Mouse (Mus musculus) forebrain, embryonic 16.5 days (tissue): ENCODE data around the gene Cux2. TPM values are rescaled to one million over a fixed set of nuclear protein-coding genes. Genes with fewer than 3 reads are reported as not detected.

Experiments used
- ATAC-seq: fragments of 200-750 bp; cut with Nextera tagmentation; 2 replicates; pipeline ENCODE4 v1.8.0; 2017; ENCODE audit warnings: mild to moderate bottlenecking, moderate library complexity
- H3K27ac ChIP-seq: fragments of 300-500 bp; sonication (generic); 2 replicates; pipeline ENCODE4 v1.5.1; 2014; ENCODE audit warnings: low read length, control low read depth
- H3K27me3 ChIP-seq: fragments of 300-500 bp; sonication (generic); replicated peaks from 2 replicates; pipeline ENCODE4 v1.6.1; 2014; ENCODE audit warnings: low read length; ENCODE audit not compliant: control insufficient read depth, insufficient read depth
- H3K36me3 ChIP-seq: fragments of 300-500 bp; sonication (generic); 2 replicates; pipeline ENCODE4 v1.6.1; 2014; ENCODE audit not compliant: control insufficient read depth, insufficient read depth
- H3K4me1 ChIP-seq: fragments of 300-500 bp; sonication (generic); replicated peaks from 2 replicates; pipeline ENCODE4 v1.6.1; 2014; ENCODE audit warnings: low read length; ENCODE audit not compliant: control insufficient read depth, insufficient read depth
- H3K4me2 ChIP-seq: fragments of 300-500 bp; sonication (generic); 2 replicates; pipeline ENCODE4 v1.6.1; 2014; ENCODE audit warnings: mild to moderate bottlenecking, low read length, control low read depth
- H3K4me3 ChIP-seq: fragments of 300-500 bp; sonication (generic); replicated peaks from 2 replicates; pipeline ENCODE4 v1.5.1; 2014; ENCODE audit warnings: mild to moderate bottlenecking, low read length, control low read depth
- H3K9ac ChIP-seq: fragments of 300-500 bp; sonication (generic); replicated peaks from 2 replicates; pipeline ENCODE4 v1.6.1; 2014; ENCODE audit warnings: low read depth, low read length, control low read depth
- H3K9me3 ChIP-seq: fragments of 300-500 bp; sonication (generic); 2 replicates; pipeline ENCODE4 v1.6.1; 2016; ENCODE audit warnings: low read length; ENCODE audit not compliant: control insufficient read depth
- WGBS: fragments of 180-500 bp; shearing (Covaris S2); extraction: QIAGEN DNeasy Blood & Tissue Kit; methylation state at CpG from one replicate; pipeline ENCODE4 v1.1.7; 2014; 5-methylcytosine and 5-hydroxymethylcytosine counted together
- polyA plus RNA-seq: library from polyadenylated mRNA; unstranded; fragments of >200 nt; fragmentation: Nextera tagmentation; extraction: Ambion mirVana; gene quantifications from 2 replicates; pipeline ENCODE4 v1.2.1, GENCODE M21; 2015

The Cux2 gene
- polyA plus RNA-seq, 1 experiment from 2014 or later, result 32.0 TPM

DNA sequence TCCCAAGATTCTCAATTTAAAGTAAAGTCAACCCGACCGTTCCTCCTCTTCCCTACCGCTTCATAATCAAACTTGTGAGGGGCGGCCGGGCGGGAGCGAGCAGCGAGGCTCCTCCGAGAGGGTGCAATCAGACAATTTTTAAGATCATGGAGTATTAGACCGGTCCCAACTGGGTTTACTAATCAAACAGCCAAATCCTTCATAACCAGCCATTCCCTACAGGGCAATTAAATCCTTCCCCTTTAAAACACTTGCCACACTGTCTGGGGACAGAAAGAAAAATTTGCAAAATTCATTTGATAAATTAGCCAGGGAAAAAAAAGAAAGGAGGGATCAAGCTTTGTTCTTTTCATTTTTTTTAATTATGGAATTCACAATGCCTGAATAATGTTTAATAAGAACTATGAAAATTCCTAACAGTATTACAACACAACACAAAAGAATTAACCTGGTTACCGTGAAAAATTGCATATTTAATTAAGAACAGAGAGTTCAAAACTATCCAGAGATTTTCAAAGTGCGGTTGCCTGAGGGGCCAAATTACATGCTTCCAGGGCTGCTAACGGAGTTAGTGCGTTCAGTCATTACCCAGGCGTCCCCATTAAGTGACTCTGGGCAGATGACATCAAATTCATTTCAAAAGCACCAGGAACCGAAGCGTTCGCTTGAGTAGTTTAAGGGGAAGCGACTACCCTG, 17.3 kb downstream of the Cux2 start:
- Histone ChIP-seq H3K4me2 (no peak overlapping the region; the same call in 1 of the 2 replicates), H3K4me3 (no peak overlapping the region), H3K9me3 (peaks cover 4% of the 10 kb centered on the region; the same call in 1 of the 2 replicates), H3K4me1 (peaks cover 13% of the 10 kb centered on the region), H3K27ac (peak overlapping the region; percentile 33; the same call in 1 of the 2 replicates), H3K9ac (no peak overlapping the region), H3K36me3 (peaks cover 14% of the 10 kb centered on the region), H3K27me3 (no peaks in the 10 kb centered on the region)
- WGBS, result 25% methylated on average over 19 of the region's 19 CpGs
- ATAC-seq, result peak; percentile 64

DNA sequence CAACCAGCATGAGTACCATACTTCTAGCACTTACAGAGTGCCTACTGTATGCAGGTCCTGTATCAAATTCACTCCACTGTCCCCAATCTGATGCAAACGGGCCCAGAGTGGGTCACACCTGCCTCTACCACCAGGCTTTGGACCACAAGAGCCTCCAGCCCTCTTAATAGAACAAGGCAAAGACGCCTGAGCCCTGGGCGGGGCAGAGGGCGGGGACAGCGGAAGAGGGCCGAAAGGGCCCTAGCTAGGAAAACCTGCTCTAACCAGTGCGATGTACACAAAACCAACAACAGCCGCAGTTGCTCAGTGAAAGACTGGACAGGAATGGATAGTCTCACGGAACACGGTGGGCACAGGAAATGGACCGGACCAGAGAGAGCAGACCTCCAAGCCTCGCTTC, 18.8 kb downstream of the Cux2 start:
- Histone ChIP-seq H3K9me3 (peaks cover under 1% of the 10 kb centered on the region; the same call in 1 of the 2 replicates), H3K27ac (no peak overlapping the region), H3K4me1 (peaks cover 13% of the 10 kb centered on the region), H3K4me2 (no peak overlapping the region), H3K36me3 (peaks cover under 1% of the 10 kb centered on the region; the same call in 1 of the 2 replicates), H3K4me3 (no peak overlapping the region), H3K27me3 (no peaks in the 10 kb centered on the region), H3K9ac (no peak overlapping the region)
- no peak for ATAC-seq
- 68% methylated on average over 12 of the region's 12 CpGs for WGBS

- H3K4me2 ChIP-seq, result no peak overlapping the region
- H3K4me1 ChIP-seq, result peaks cover 13% of the 10 kb centered on the region
- no peaks in the 10 kb centered on the region for H3K27me3 ChIP-seq
- no peak overlapping the region for H3K27ac ChIP-seq
- no peak overlapping the region for H3K4me3 ChIP-seq
- no peaks in the 10 kb centered on the region for H3K36me3 ChIP-seq
- H3K9me3 ChIP-seq, result no peaks in the 10 kb centered on the region
- ATAC-seq, result no peak
- 73% methylated on average over 9 of the region's 11 CpGs for WGBS
- no peak overlapping the region for H3K9ac ChIP-seq
Measured at GRCm38 (mm10) chr5:122030640-122031039, 19.3 kb downstream of the Cux2 start.

DNA sequence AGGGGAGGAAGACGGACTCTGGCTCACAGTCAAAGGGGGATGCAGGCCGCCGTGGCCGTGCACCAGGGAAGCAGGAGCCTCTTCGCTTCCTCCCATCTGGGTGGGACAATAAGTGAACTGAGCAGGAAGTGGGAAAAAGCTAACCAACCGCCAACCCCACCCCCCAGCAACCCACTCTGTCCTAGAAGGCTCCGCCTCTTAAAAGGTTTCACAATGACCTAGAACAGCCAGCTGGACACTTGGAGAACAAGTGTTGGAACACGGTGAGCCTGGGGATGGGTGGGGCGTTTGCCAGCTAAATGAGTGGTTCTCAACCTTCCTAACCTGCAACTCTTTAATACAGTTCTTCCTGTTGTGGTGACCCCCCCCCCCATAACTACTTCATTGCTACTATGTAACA, 23.1 kb downstream of the Cux2 start:
- no peak overlapping the region for H3K9ac ChIP-seq
- no peak overlapping the region for H3K27ac ChIP-seq
- H3K27me3 ChIP-seq, result no peaks in the 10 kb centered on the region
- no peak for ATAC-seq
- no peaks in the 10 kb centered on the region for H3K36me3 ChIP-seq
- 75% methylated on average over 9 of the region's 9 CpGs for WGBS
- peaks cover 7% of the 10 kb centered on the region; the same call in 1 of the 2 replicates for H3K9me3 ChIP-seq
- no peak overlapping the region for H3K4me2 ChIP-seq
- no peak overlapping the region for H3K4me3 ChIP-seq
- peaks cover under 1% of the 10 kb centered on the region; the same call in 1 of the 2 replicates for H3K4me1 ChIP-seq

- Histone ChIP-seq H3K27ac (no peak overlapping the region), H3K9ac (no peak overlapping the region), H3K4me3 (no peak overlapping the region), H3K4me1 (no peaks in the 10 kb centered on the region), H3K9me3 (peaks cover 7% of the 10 kb centered on the region; the same call in 1 of the 2 replicates), H3K36me3 (no peaks in the 10 kb centered on the region), H3K27me3 (no peaks in the 10 kb centered on the region), H3K4me2 (no peak overlapping the region)
- ATAC-seq, result no peak
- 79% methylated on average over 7 of the region's 7 CpGs for WGBS
Measured at GRCm38 (mm10) chr5:122026284-122026683, 23.6 kb downstream of the Cux2 start.

DNA sequence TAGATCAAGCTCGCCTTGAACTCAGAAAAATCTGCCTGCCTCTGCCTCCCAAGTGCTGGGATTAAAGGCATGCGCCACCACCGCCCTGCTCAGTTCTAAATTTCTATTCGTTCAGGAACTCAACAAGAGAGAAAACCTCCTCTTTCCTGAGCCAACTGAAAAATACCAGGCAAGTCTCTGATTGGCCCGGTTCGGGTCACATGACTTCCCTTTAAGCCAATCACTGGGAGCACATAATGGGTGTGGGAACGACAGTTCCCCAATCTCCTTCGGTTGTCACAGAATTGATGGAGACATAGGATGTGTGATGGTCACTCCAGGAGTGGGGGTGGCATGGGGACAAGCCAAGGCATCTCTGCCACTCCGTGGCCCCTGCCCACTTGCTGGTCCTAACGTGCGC, 24.8 kb downstream of the Cux2 start:
- no peak overlapping the region for H3K27ac ChIP-seq
- no peaks in the 10 kb centered on the region for H3K27me3 ChIP-seq
- 94% methylated on average over 11 of the region's 11 CpGs for WGBS
- H3K4me1 ChIP-seq, result no peaks in the 10 kb centered on the region
- no peaks in the 10 kb centered on the region for H3K36me3 ChIP-seq
- H3K9me3 ChIP-seq, result peaks cover 7% of the 10 kb centered on the region; the same call in 1 of the 2 replicates
- H3K4me2 ChIP-seq, result no peak overlapping the region
- ATAC-seq, result no peak
- no peak overlapping the region for H3K4me3 ChIP-seq
- no peak overlapping the region for H3K9ac ChIP-seq

DNA sequence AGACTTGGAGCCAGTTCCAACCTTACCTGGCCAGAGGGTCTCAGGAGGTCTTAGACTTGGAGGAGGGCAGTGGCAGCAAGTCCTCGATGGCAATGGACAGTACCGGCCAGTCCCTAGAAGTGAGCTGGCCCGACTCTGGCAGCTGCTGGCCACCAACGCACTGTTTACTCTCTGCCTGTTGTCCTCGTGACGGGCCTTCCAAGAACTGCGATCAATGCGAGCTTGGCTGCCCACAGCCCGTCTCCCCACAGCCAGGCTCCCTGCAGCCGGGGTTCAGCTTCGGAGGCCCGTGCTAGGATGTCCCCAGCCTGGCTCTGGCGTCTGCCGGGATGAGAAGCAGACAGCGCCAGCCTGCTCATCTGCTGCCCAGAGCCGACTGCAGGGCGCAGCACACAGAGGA, 30.6 kb downstream of the Cux2 start:
- ATAC-seq, result peak; percentile 33
- no peaks in the 10 kb centered on the region for H3K36me3 ChIP-seq
- H3K27ac ChIP-seq, result no peak overlapping the region

DNA sequence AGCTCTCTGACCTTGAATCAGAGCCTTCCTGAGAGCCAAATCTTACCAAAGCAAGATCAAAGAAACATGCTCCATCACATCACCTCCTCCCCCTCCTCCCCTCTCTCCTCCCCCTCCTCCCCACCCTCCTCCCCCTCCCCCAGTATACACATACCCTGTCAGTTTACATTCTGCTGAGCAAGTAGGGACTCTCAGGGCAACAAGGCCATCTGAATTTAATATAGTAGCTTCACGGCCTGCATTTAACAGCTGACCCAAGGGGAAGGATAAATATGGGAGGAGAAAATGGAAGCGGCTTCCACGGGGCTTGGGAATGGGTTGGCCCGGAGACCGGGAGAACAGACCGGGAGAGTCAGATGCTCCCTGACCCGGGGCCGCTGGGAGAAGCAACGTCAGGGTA, 32.1 kb downstream of the Cux2 start:
- Histone ChIP-seq H3K36me3 (no peaks in the 10 kb centered on the region), H3K9me3 (peaks cover 4% of the 10 kb centered on the region; the same call in 1 of the 2 replicates), H3K4me1 (peaks cover 7% of the 10 kb centered on the region), H3K4me2 (no peak overlapping the region), H3K27me3 (no peaks in the 10 kb centered on the region), H3K27ac (no peak overlapping the region), H3K9ac (no peak overlapping the region), H3K4me3 (no peak overlapping the region)
- 84% methylated on average over 9 of the region's 9 CpGs for WGBS
- ATAC-seq, result no peak

More for the DNA sequence above, 30.6 kb downstream of the Cux2 start:
- 0 out of 2 replicates have a peak overlapping the region, but pooled peaks have one; percentile 12 for H3K9ac ChIP-seq
- WGBS, result 62% methylated on average over 17 of the region's 17 CpGs
- H3K27me3 ChIP-seq, result no peaks in the 10 kb centered on the region
- peaks cover 7% of the 10 kb centered on the region for H3K4me1 ChIP-seq
- no peak overlapping the region for H3K4me2 ChIP-seq
- H3K9me3 ChIP-seq, result peaks cover 7% of the 10 kb centered on the region; the same call in 1 of the 2 replicates
- no peak overlapping the region for H3K4me3 ChIP-seq

GRCm38 (mm10) chr5:122017269-122017668, 32.6 kb downstream of the Cux2 start:
- no peak overlapping the region for H3K27ac ChIP-seq

More at GRCm38 (mm10) chr5:122017269-122017668, 32.6 kb downstream of the Cux2 start:
- no peak overlapping the region for H3K4me3 ChIP-seq
- H3K4me1 ChIP-seq, result peaks cover 7% of the 10 kb centered on the region
- 62% methylated on average over 13 of the region's 13 CpGs for WGBS
- no peaks in the 10 kb centered on the region for H3K36me3 ChIP-seq
- ATAC-seq, result no peak
- no peaks in the 10 kb centered on the region for H3K27me3 ChIP-seq
- H3K9ac ChIP-seq, result no peak overlapping the region
- H3K4me2 ChIP-seq, result no peak overlapping the region
- no peaks in the 10 kb centered on the region for H3K9me3 ChIP-seq
